In the genomic region with DNA sequence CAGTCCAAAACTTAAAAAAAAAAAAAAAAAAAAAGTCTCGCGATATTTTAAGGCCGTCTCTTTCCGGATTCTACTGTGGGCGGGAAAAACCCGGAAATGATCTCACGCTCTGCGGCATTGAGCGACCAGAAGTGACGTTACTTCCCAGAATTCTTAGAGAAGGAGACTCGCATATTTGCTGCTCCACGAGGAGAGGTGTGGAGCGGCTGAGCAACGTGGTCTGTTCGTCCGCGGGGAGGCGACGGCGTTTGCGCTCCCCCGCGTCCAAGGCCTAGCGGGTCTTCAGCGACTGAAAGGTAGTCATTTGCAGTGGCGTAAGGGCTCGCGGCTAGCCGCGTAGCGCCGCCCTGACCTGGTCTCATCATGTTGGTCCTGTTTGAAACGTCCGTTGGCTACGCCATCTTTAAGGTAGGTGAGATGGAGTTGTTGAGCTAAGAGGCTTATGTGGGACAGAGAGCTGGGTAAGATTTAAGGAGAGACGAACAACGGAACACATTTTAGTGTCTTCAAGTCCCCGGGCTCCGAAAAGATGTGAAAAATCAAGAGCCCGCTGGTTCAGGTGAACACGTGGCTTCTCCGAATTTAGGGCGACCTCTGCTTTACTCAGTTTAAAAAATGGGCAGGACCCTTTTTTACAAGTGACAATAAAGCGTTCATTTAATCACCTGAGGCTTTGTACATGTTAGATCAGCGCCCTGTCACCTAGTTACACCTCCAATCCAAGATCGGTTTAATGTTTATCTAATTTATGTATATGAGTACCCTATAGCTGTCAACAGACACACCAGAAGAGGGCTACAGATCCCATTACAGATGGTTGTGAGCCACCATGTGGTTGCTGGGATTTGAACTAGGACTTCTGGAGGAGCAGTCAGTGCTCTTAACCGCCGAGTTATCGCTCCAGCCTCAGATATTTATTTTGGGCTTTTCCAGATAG, we compare ENCODE assay signal across 8 mouse cellular contexts. TPM values are rescaled to one million over a fixed set of nuclear protein-coding genes. Genes with fewer than 3 reads are reported as not detected.
A peak's percentile ranks its signal among the peaks of the same experiment; 100 is the strongest.
DNase-seq lines count a peak whose midpoint lies in the region; ATAC-seq and TF ChIP-seq lines count a peak whose summit lies in the region.

A gene (plus strand): TSS at position 153 of the 937 bp plus-strand sequence.

- H3K9me3 ChIP-seq in embryonic facial prominence, embryonic 15.5 days (replicated peaks): no peaks in the 10 kb centered on the region
- no peaks in the 10 kb centered on the region for H3K9me3 ChIP-seq in limb, embryonic 14.5 days (ENCODE audit: control insufficient read depth, low read length)
- no peaks in the 10 kb centered on the region for H3K9me3 ChIP-seq in midbrain, postnatal 0 days (ENCODE audit: low read length)

- 0 out of 2 replicates have a peak, but pooled peaks cover 7% of the 10 kb centered on the region for H3K36me3 ChIP-seq in embryonic facial prominence, embryonic 15.5 days
- no peaks in the 10 kb centered on the region for H3K36me3 ChIP-seq in limb, embryonic 14.5 days (ENCODE audit: control insufficient read depth, insufficient read depth, low read length)
- no peaks in the 10 kb centered on the region for H3K36me3 ChIP-seq in midbrain, postnatal 0 days (ENCODE audit: insufficient read depth, low read length)

- H3K4me3 ChIP-seq in bone marrow, adult 2 months (replicated peaks; ENCODE audit: control insufficient read depth, low read depth, low read length): peak within 1 kb of the TSS; percentile 91
- peak within 1 kb of the TSS; percentile 90 for H3K4me3 ChIP-seq in embryonic facial prominence, embryonic 15.5 days (replicated peaks)
- peak within 1 kb of the TSS; percentile 62 for H3K4me3 ChIP-seq in limb, embryonic 14.5 days (replicated peaks; ENCODE audit: low read length)
- H3K4me3 ChIP-seq in midbrain, postnatal 0 days (ENCODE audit: low read depth, low read length): peak within 1 kb of the TSS; percentile 67

- peak within 1 kb of the TSS; percentile 75 for H3K4me2 ChIP-seq in embryonic facial prominence, embryonic 15.5 days (replicated peaks)
- H3K4me2 ChIP-seq in limb, embryonic 14.5 days (replicated peaks; ENCODE audit: low read depth, low read length, severe bottlenecking): peak within 1 kb of the TSS; percentile 97
- H3K4me2 ChIP-seq in midbrain, postnatal 0 days (ENCODE audit: low read depth, low read length, poor library complexity, severe bottlenecking): peak within 1 kb of the TSS; percentile 92

- DNase-seq in 416B (ENCODE audit: low read depth): peak; percentile 99
- peak; percentile 95 for DNase-seq in heart, adult 8-10 months (ENCODE audit: low spot score)
- DNase-seq in kidney, adult 9 months: peak; percentile 96
- DNase-seq in limb, embryonic 14.5 days (ENCODE audit: low spot score): peak; percentile 96
- DNase-seq in midbrain, postnatal 0 days (ENCODE audit: low spot score): peak; percentile 98
- DNase-seq in spleen, postnatal 14 days (ENCODE audit: low spot score in 2 of 2): peak; percentile 61 to 74

- under 1% methylated on average over 49 of the region's 49 CpGs for WGBS in bone marrow, adult 2 months
- under 1% methylated on average over 49 of the region's 49 CpGs for WGBS in embryonic facial prominence, embryonic 15.5 days
- under 1% methylated on average over 49 of the region's 49 CpGs for WGBS in limb, embryonic 14.5 days
- under 1% methylated on average over 49 of the region's 49 CpGs for WGBS in midbrain, postnatal 0 days

- peaks cover 3% of the 10 kb centered on the region; the same call in 1 of the 2 replicates for H3K27me3 ChIP-seq in embryonic facial prominence, embryonic 15.5 days
- H3K27me3 ChIP-seq in limb, embryonic 14.5 days (ENCODE audit: control insufficient read depth, insufficient read depth, low read length): no peaks in the 10 kb centered on the region
- H3K27me3 ChIP-seq in midbrain, postnatal 0 days (ENCODE audit: insufficient read depth, low read length): 0 out of 2 replicates have a peak, but pooled peaks cover 5% of the 10 kb centered on the region

- no peak for TF ChIP-seq CTCF in bone marrow, adult 2 months (IDR thresholded peaks at IDR 0.05; ENCODE audit: control insufficient read depth, insufficient read depth, low read length)
- TF ChIP-seq CTCF in midbrain, postnatal 0 days (IDR thresholded peaks at IDR 0.05): no peak; the same call in 1 of the 2 replicates

- no peaks in the 10 kb centered on the region; the same call in 1 of the 2 replicates for H3K4me1 ChIP-seq in bone marrow, adult 2 months (ENCODE audit: control insufficient read depth, insufficient read depth, low read length)
- H3K4me1 ChIP-seq in embryonic facial prominence, embryonic 15.5 days: peaks cover 16% of the 10 kb centered on the region
- H3K4me1 ChIP-seq in limb, embryonic 14.5 days (ENCODE audit: control insufficient read depth, insufficient read depth, low read length): peaks cover 12% of the 10 kb centered on the region
- peaks cover 10% of the 10 kb centered on the region for H3K4me1 ChIP-seq in midbrain, postnatal 0 days (ENCODE audit: insufficient read depth, low read length)

- ATAC-seq in embryonic facial prominence, embryonic 15.5 days (ENCODE audit: insufficient number of reproducible peaks, low FRiP score, low TSS enrichment, low read depth): peak; percentile 95
- peak; percentile 98 for ATAC-seq in limb, embryonic 14.5 days (ENCODE audit: low FRiP score, low read depth)
- ATAC-seq in midbrain, postnatal 0 days (ENCODE audit: low FRiP score): peak; percentile 98

- peak within 1 kb of the TSS; percentile 74 for H3K27ac ChIP-seq in bone marrow, adult 2 months (ENCODE audit: control insufficient read depth, insufficient read depth, low read depth, low read length, poor library complexity)
- H3K27ac ChIP-seq in embryonic facial prominence, embryonic 15.5 days (replicated peaks): peak within 1 kb of the TSS; percentile 92
- peak within 1 kb of the TSS; percentile 79 for H3K27ac ChIP-seq in limb, embryonic 14.5 days (replicated peaks; ENCODE audit: low read depth, low read length)
- peak within 1 kb of the TSS; percentile 85 for H3K27ac ChIP-seq in midbrain, postnatal 0 days (ENCODE audit: low read depth, low read length)

- H3K9ac ChIP-seq in embryonic facial prominence, embryonic 15.5 days: peak within 1 kb of the TSS; percentile 72
- peak within 1 kb of the TSS; percentile 71 for H3K9ac ChIP-seq in limb, embryonic 14.5 days (ENCODE audit: low read depth, low read length, severe bottlenecking)
- H3K9ac ChIP-seq in midbrain, postnatal 0 days (replicated peaks; ENCODE audit: low read length, poor library complexity, severe bottlenecking): peak within 1 kb of the TSS; percentile 71

- TF ChIP-seq POLR2A in bone marrow, adult 2 months (IDR thresholded peaks at IDR 0.05; ENCODE audit: borderline replicate concordance, control insufficient read depth, low read depth, low read length): peak; percentile 87
- peak; percentile 98 for TF ChIP-seq POLR2A in limb, embryonic 14.5 days (IDR thresholded peaks at IDR 0.05; ENCODE audit: borderline replicate concordance, extremely low read depth, insufficient read depth, insufficient read length)

RNA-seq across cellular contexts. Expression of the gene that starts here (rescaled TPM):
- 108 and 150 TPM in 2 replicates for polyA plus RNA-seq in bone marrow, adult 2 months (2011; ENCODE audit: insufficient read depth, insufficient read length, low replicate concordance, missing spikeins)
- 210 and 212 TPM in 2 replicates for polyA plus RNA-seq in embryonic facial prominence, embryonic 15.5 days (2015; fragmentation: Nextera tagmentation; extraction: Ambion mirVana)
- total RNA-seq in heart, adult 8-10 months (2022): 10 to 100 TPM; 26.2 to 35.4 (median 28.1) TPM
- polyA plus RNA-seq in limb, embryonic 14.5 days (2012; rRNA removed): 65.7 and 115 TPM in 2 replicates
- 185 and 200 TPM in 2 replicates for polyA plus RNA-seq in limb, embryonic 14.5 days (2014; fragmentation: Nextera tagmentation; extraction: Ambion mirVana)
- 78.3 and 88.6 TPM in 2 replicates for total RNA-seq in midbrain, postnatal 0 days (2014; rRNA removed)
- 117 and 146 TPM in 2 replicates for polyA plus RNA-seq in midbrain, postnatal 0 days (2015; fragmentation: Nextera tagmentation; extraction: Ambion mirVana)

Comparison
In these comparisons a context has a peak if more than half of its experiments do, and no peak if none do; other contexts are left out.
1. Peak in every context shown above with its lines: DNase-seq, ATAC-seq, H3K4me3 ChIP-seq and H3K27ac ChIP-seq.